Mouse (Mus musculus) embryonic facial prominence, embryonic 11.5 days (tissue): Measurements from ENCODE around the gene Pax8. TPM values are rescaled to one million over a fixed set of nuclear protein-coding genes. Genes with fewer than 3 reads are reported as not detected.

Experiments
- ATAC-seq: fragments of 200-750 bp; cut with Nextera tagmentation; replicated peaks from 2 replicates; pipeline ENCODE4 v1.8.0; 2017; ENCODE audit warnings: low read depth; ENCODE audit not compliant: insufficient number of reproducible peaks, low FRiP score, low TSS enrichment
- DNase-seq: peaks from one replicate; pipeline ENCODE4 v3.0.0-alpha.2; 2015; ENCODE audit warnings: low spot score
- H3K27ac ChIP-seq: fragments of 300-500 bp; sonication (generic); replicated peaks from 2 replicates; pipeline ENCODE4 v1.5.1; 2014; ENCODE audit warnings: mild to moderate bottlenecking, low read depth, low read length, control low read depth
- H3K27me3 ChIP-seq: fragments of 300-500 bp; sonication (generic); 2 replicates; pipeline ENCODE4 v1.6.1; 2014; ENCODE audit warnings: mild to moderate bottlenecking, low read length, moderate library complexity, mixed read lengths; ENCODE audit not compliant: control insufficient read depth, insufficient read depth
- H3K36me3 ChIP-seq: fragments of 300-500 bp; sonication (generic); replicated peaks from 2 replicates; pipeline ENCODE4 v1.6.1; 2014; ENCODE audit warnings: low read depth, mild to moderate bottlenecking, low read length, moderate library complexity, mixed read lengths; ENCODE audit not compliant: control insufficient read depth, insufficient read depth
- H3K4me1 ChIP-seq: fragments of 300-500 bp; sonication (generic); 2 replicates; pipeline ENCODE4 v1.6.1; 2014; ENCODE audit warnings: low read length, mixed read lengths; ENCODE audit not compliant: control insufficient read depth, insufficient read depth
- H3K4me2 ChIP-seq: fragments of 300-500 bp; sonication (generic); 2 replicates; pipeline ENCODE4 v1.6.1; 2014; ENCODE audit warnings: low read depth, mild to moderate bottlenecking, control low read depth, low read length, moderate library complexity
- H3K4me3 ChIP-seq: fragments of 300-500 bp; sonication (generic); 2 replicates; pipeline ENCODE4 v1.5.1; 2014; ENCODE audit warnings: low read depth, low read length, control low read depth
- H3K9ac ChIP-seq: fragments of 300-500 bp; sonication (generic); replicated peaks from 2 replicates; pipeline ENCODE4 v1.6.1; 2014; ENCODE audit warnings: mild to moderate bottlenecking, control low read depth, low read length
- H3K9me3 ChIP-seq: fragments of 300-500 bp; sonication (generic); replicated peaks from 2 replicates; pipeline ENCODE4 v1.6.1; 2016; ENCODE audit warnings: mild to moderate bottlenecking, low read length, inconsistent platforms, mixed read lengths; ENCODE audit not compliant: control insufficient read depth
- WGBS: fragments of 180-500 bp; shearing (Covaris S2); extraction: QIAGEN DNeasy Blood & Tissue Kit; methylation state at CpG from one replicate; pipeline ENCODE4 v1.1.7; 2014; 5-methylcytosine and 5-hydroxymethylcytosine counted together
- polyA plus RNA-seq: library from polyadenylated mRNA; unstranded; fragments of >200 nt; fragmentation: Nextera tagmentation; extraction: Ambion mirVana; gene quantifications from 2 replicates; pipeline ENCODE4 v1.2.1, GENCODE M21; 2014

Gene Pax8
- 0.98 and 1.6 TPM in 2 replicates for polyA plus RNA-seq

GRCm38 (mm10) chr2:24475420-24475819 lies at the start of gene Pax8:
Gene Pax8 (minus strand): TSS chr2:24475599.
- no peak for ATAC-seq
- Histone ChIP-seq H3K27me3 (peaks cover 36% of the 10 kb centered on the region), H3K4me3 (no peak within 1 kb of the TSS; the same call in 1 of the 2 replicates), H3K36me3 (no peaks in the 10 kb centered on the region), H3K27ac (no peak within 1 kb of the TSS), H3K9ac (no peak within 1 kb of the TSS), H3K4me1 (peaks cover 3% of the 10 kb centered on the region; the same call in 1 of the 2 replicates), H3K9me3 (no peaks in the 10 kb centered on the region), H3K4me2 (no peak within 1 kb of the TSS)
- DNase-seq: no peak
- WGBS: 12% methylated on average over 9 of the region's 9 CpGs

GRCm38 (mm10) chr2:24521430-24522226 lies 46.2 kb upstream of the Pax8 start:
- Histone ChIP-seq H3K9me3 (no peaks in the 10 kb centered on the region), H3K36me3 (no peaks in the 10 kb centered on the region), H3K27me3 (no peaks in the 10 kb centered on the region), H3K4me2 (peak overlapping the region; percentile 72), H3K4me1 (no peaks in the 10 kb centered on the region), H3K9ac (peak overlapping the region; percentile 60), H3K27ac (peak overlapping the region; percentile 73), H3K4me3 (peak overlapping the region; percentile 40)
- peak; percentile 79 for DNase-seq
- WGBS: under 1% methylated on average over 33 of the region's 33 CpGs
- ATAC-seq: peak; percentile 86

GRCm38 (mm10) chr2:24520576-24521272 lies 45.3 kb upstream of the Pax8 start:
- no peak overlapping the region for H3K27ac ChIP-seq
- H3K4me2 ChIP-seq: peak overlapping the region; percentile 72
- 0 out of 2 replicates have a peak overlapping the region, but pooled peaks have one; percentile 9 for H3K9ac ChIP-seq
- peak; percentile 13 for DNase-seq
- ATAC-seq: no peak
- no peaks in the 10 kb centered on the region for H3K36me3 ChIP-seq
- H3K9me3 ChIP-seq: no peaks in the 10 kb centered on the region
- no peaks in the 10 kb centered on the region for H3K27me3 ChIP-seq
- H3K4me1 ChIP-seq: no peaks in the 10 kb centered on the region
- H3K4me3 ChIP-seq: peak overlapping the region; percentile 40; the same call in 1 of the 2 replicates
- WGBS: 27% methylated on average over 9 of the region's 9 CpGs

- Histone ChIP-seq H3K4me2 (no peak overlapping the region), H3K4me3 (no peak overlapping the region), H3K9me3 (no peaks in the 10 kb centered on the region), H3K4me1 (no peaks in the 10 kb centered on the region), H3K27ac (no peak overlapping the region), H3K27me3 (no peaks in the 10 kb centered on the region), H3K9ac (no peak overlapping the region), H3K36me3 (no peaks in the 10 kb centered on the region)
- DNase-seq (no peak), ATAC-seq (no peak)
- 81% methylated on average over 3 of the region's 3 CpGs for WGBS
Observed at GRCm38 (mm10) chr2:24516946-24517345, 41.5 kb upstream of the Pax8 start.

GRCm38 (mm10) chr2:24507359-24507758 lies 32.0 kb upstream of the Pax8 start:
- no peaks in the 10 kb centered on the region for H3K4me1 ChIP-seq
- no peak overlapping the region for H3K9ac ChIP-seq
- WGBS: 77% methylated on average over 3 of the region's 3 CpGs
- H3K4me2 ChIP-seq: no peak overlapping the region
- no peak for ATAC-seq
- H3K36me3 ChIP-seq: no peaks in the 10 kb centered on the region
- no peak overlapping the region for H3K4me3 ChIP-seq
- DNase-seq: no peak
- H3K9me3 ChIP-seq: no peaks in the 10 kb centered on the region
- H3K27me3 ChIP-seq: no peaks in the 10 kb centered on the region
- H3K27ac ChIP-seq: no peak overlapping the region

- ATAC-seq (peak; percentile 83), DNase-seq (peak; percentile 15)
- Histone ChIP-seq H3K27ac (no peak overlapping the region), H3K27me3 (no peaks in the 10 kb centered on the region), H3K4me3 (no peak overlapping the region), H3K9ac (no peak overlapping the region), H3K9me3 (no peaks in the 10 kb centered on the region), H3K4me1 (no peaks in the 10 kb centered on the region), H3K36me3 (no peaks in the 10 kb centered on the region), H3K4me2 (no peak overlapping the region)
- 23% methylated on average over 5 of the region's 5 CpGs for WGBS
Observed at GRCm38 (mm10) chr2:24502963-24503471, 27.6 kb upstream of the Pax8 start.

- 92% methylated on average over 2 of the region's 2 CpGs for WGBS
- H3K4me1 ChIP-seq: no peaks in the 10 kb centered on the region
- H3K9me3 ChIP-seq: no peaks in the 10 kb centered on the region
- no peak for ATAC-seq
- H3K27ac ChIP-seq: no peak overlapping the region
- H3K36me3 ChIP-seq: no peaks in the 10 kb centered on the region
- no peak overlapping the region for H3K4me3 ChIP-seq
- no peak overlapping the region for H3K4me2 ChIP-seq
- no peaks in the 10 kb centered on the region for H3K27me3 ChIP-seq
- no peak for DNase-seq
- no peak overlapping the region for H3K9ac ChIP-seq
Observed at GRCm38 (mm10) chr2:24500921-24501320, 25.5 kb upstream of the Pax8 start.

GRCm38 (mm10) chr2:24490564-24490963 lies 15.2 kb upstream of the Pax8 start:
- H3K9me3 ChIP-seq: no peaks in the 10 kb centered on the region
- peak; percentile 46 for DNase-seq
- 32% methylated on average over 6 of the region's 6 CpGs for WGBS
- H3K27me3 ChIP-seq: no peaks in the 10 kb centered on the region
- H3K36me3 ChIP-seq: no peaks in the 10 kb centered on the region
- H3K4me2 ChIP-seq: no peak overlapping the region
- ATAC-seq: no peak
- H3K9ac ChIP-seq: no peak overlapping the region
- H3K27ac ChIP-seq: no peak overlapping the region
- no peaks in the 10 kb centered on the region for H3K4me1 ChIP-seq
- no peak overlapping the region for H3K4me3 ChIP-seq
